Mouse (Mus musculus) bone marrow macrophage, adult 2 months (primary cell): Measurements from ENCODE around the gene Zfp579.

Source experiments
- CTCF ChIP-seq: IDR thresholded peaks from 2 replicates; pipeline ENCODE4 v1.5.1; 2012; ENCODE audit warnings: low read depth, mild to moderate bottlenecking, low read length, moderate library complexity
- POLR2A ChIP-seq: IDR thresholded peaks from 2 replicates; pipeline ENCODE4 v1.6.1; 2012; ENCODE audit warnings: mild to moderate bottlenecking, low read depth, low read length, borderline replicate concordance

DNA sequence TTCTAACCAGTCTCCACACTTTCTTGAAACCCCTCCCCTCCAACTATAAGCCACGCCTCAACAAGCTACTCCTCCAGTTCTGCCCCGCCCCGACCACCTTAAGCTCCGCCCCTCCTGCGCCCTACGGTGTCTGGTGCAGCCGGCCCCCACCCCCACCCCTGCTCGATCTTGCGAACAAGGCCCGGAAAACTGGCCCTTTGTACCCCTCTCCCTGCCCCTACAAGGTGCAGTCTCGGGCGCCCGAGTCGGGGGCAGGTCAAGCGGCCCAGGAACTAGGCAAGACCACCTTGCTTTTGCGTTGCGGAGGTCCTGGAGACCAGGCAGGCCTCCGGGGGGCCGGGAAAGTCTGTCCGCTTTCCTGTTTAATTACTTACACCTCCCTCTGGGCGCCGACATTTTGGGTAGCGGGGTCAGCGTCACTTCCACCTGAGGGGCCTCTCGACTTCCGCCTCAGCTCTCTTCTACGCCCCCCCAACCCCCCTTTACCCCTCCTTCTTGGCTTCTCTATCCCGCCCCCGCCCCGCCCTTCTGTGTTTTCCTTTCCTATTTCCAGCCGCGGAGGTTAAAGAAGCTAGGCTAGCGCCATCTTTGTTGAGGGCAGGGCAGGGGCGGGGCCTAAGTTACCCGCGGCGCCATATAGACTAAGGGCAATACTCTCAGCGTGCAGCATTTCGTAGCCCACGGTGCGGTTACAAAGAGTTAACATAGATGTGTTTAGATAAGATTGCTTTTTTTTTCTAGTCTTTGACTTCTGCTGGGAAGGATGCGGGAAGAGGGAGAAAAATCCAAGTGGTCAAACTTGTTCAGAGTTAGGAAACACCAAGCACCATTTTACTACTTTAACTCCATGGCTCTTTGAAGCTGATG, 18.5 kb upstream of the Zfp579 start, which contains the start of the genes Zfp524 and Fiz1:
- no peak for TF ChIP-seq CTCF
- no peak; the same call in 1 of the 2 replicates for TF ChIP-seq POLR2A
